Mouse (Mus musculus) yolk sac, embryonic 10.5 days (tissue): ENCODE measurements around the gene Ccdc144b.
A peak's percentile ranks its signal among the peaks of the same experiment; 100 is the strongest.

Experiments used
- DNase-seq: peaks from one replicate; pipeline ENCODE4 v3.0.0-alpha.2; 2017; ENCODE audit warnings: low spot score

Ccdc144b gene

GRCm38 (mm10) chr3:36029993-36030392, 23.4 kb downstream of the Ccdc144b start:
- no peak for DNase-seq

- DNase-seq: no peak
Measured at GRCm38 (mm10) chr3:36025732-36026131, 27.6 kb downstream of the Ccdc144b start.

- DNase-seq: no peak
Measured at GRCm38 (mm10) chr3:36011239-36011638, 42.1 kb downstream of the Ccdc144b start.

- no peak for DNase-seq
Measured at GRCm38 (mm10) chr3:36008411-36009154, 44.8 kb downstream of the Ccdc144b start.

GRCm38 (mm10) chr3:36004028-36004895, 49.1 kb downstream of the Ccdc144b start:
- DNase-seq: no peak

- peak; percentile 96 for DNase-seq
Measured at GRCm38 (mm10) chr3:36000275-36001239, 52.8 kb downstream of the Ccdc144b start, which contains the start of gene Mccc1. Mccc1 (minus strand) TSS chr3:36000678.

GRCm38 (mm10) chr3:35994552-35995531, 58.5 kb downstream of the Ccdc144b start:
- no peak for DNase-seq

- DNase-seq: no peak
Measured at GRCm38 (mm10) chr3:35990715-35991114, 62.6 kb downstream of the Ccdc144b start.

GRCm38 (mm10) chr3:35988031-35988430, 65.3 kb downstream of the Ccdc144b start:
- DNase-seq: no peak

- no peak for DNase-seq
Measured at GRCm38 (mm10) chr3:35986266-35986665, 67.1 kb downstream of the Ccdc144b start.

- no peak for DNase-seq
Measured at GRCm38 (mm10) chr3:35973551-35973950, 79.8 kb downstream of the Ccdc144b start.

- DNase-seq: no peak
Measured at GRCm38 (mm10) chr3:35972985-35973384, 80.4 kb downstream of the Ccdc144b start.

- DNase-seq: no peak
Measured at GRCm38 (mm10) chr3:35971149-35971548, 82.2 kb downstream of the Ccdc144b start.

GRCm38 (mm10) chr3:35970441-35970840, 82.9 kb downstream of the Ccdc144b start:
- no peak for DNase-seq

GRCm38 (mm10) chr3:35967366-35967921, 85.9 kb downstream of the Ccdc144b start:
- DNase-seq: no peak

GRCm38 (mm10) chr3:35966493-35966892, 86.9 kb downstream of the Ccdc144b start:
- no peak for DNase-seq

GRCm38 (mm10) chr3:35964928-35965327, 88.4 kb downstream of the Ccdc144b start:
- DNase-seq: no peak

- DNase-seq: no peak
Measured at GRCm38 (mm10) chr3:35963921-35964320, 89.4 kb downstream of the Ccdc144b start.

GRCm38 (mm10) chr3:35963401-35963800, 89.9 kb downstream of the Ccdc144b start:
- DNase-seq: no peak

- no peak for DNase-seq
Measured at GRCm38 (mm10) chr3:35962967-35963366, 90.4 kb downstream of the Ccdc144b start.
